Mouse (Mus musculus) myocyte (in vitro differentiated cells): Measurements from ENCODE around the gene Slc47a1.
A peak's percentile ranks its signal among the peaks of the same experiment; 100 is the strongest.

Experiments
- CEBPB ChIP-seq: IDR thresholded peaks from 2 replicates; pipeline ENCODE4 v1.6.1; 2011; ENCODE audit warnings: mild to moderate bottlenecking, moderate library complexity; ENCODE audit not compliant: poor library complexity, insufficient read depth, severe bottlenecking
- E2F4 ChIP-seq: IDR thresholded peaks from one replicate; pipeline ENCODE4 v1.6.1; 2011; ENCODE audit warnings: mild to moderate bottlenecking, control low read depth, moderate library complexity; ENCODE audit not compliant: insufficient read depth
- MAX ChIP-seq: IDR thresholded peaks from one replicate; pipeline ENCODE4 v1.6.1; 2011; ENCODE audit warnings: low read depth, mild to moderate bottlenecking, control low read depth
- MYOD1 ChIP-seq, 3 experiments: IDR thresholded peaks; one replicate each; pipeline ENCODE4 v1.6.1; 2011; ENCODE audit warnings: control low read depth in 2 of 3, low read depth in 2 of 3, mild to moderate bottlenecking in 2 of 3, moderate library complexity in 1 of 3; ENCODE audit not compliant: insufficient read length in 2 of 3, control insufficient read depth in 1 of 3
- MYOG ChIP-seq, 3 experiments: IDR thresholded peaks; one replicate each; pipeline ENCODE4 v1.6.1; 2011; ENCODE audit warnings: control low read depth in 2 of 3, low read depth in 2 of 3, mild to moderate bottlenecking in 2 of 3; ENCODE audit not compliant: insufficient read length in 2 of 3, control insufficient read depth in 1 of 3, insufficient read depth in 1 of 3
- POLR2A ChIP-seq: IDR thresholded peaks from one replicate; pipeline ENCODE4 v1.6.1; 2011; ENCODE audit warnings: low read depth, mild to moderate bottlenecking, control low read depth, moderate library complexity; ENCODE audit not compliant: insufficient read length
- POLR2AphosphoS2 ChIP-seq: IDR thresholded peaks from one replicate; pipeline ENCODE4 v1.6.1; 2011; ENCODE audit warnings: low read depth, control low read depth; ENCODE audit not compliant: insufficient read length
- REST ChIP-seq: IDR thresholded peaks from one replicate; pipeline ENCODE4 v1.6.1; 2011; ENCODE audit warnings: mild to moderate bottlenecking, control low read depth, moderate library complexity; ENCODE audit not compliant: insufficient read depth, insufficient read length
- TCF12 ChIP-seq: IDR thresholded peaks from one replicate; pipeline ENCODE4 v1.6.1; 2011; ENCODE audit warnings: mild to moderate bottlenecking, control low read depth; ENCODE audit not compliant: poor library complexity, insufficient read depth, severe bottlenecking
- USF1 ChIP-seq: IDR thresholded peaks from one replicate; pipeline ENCODE4 v1.6.1; 2011; ENCODE audit warnings: low read depth, mild to moderate bottlenecking, control low read depth, moderate library complexity

DNA sequence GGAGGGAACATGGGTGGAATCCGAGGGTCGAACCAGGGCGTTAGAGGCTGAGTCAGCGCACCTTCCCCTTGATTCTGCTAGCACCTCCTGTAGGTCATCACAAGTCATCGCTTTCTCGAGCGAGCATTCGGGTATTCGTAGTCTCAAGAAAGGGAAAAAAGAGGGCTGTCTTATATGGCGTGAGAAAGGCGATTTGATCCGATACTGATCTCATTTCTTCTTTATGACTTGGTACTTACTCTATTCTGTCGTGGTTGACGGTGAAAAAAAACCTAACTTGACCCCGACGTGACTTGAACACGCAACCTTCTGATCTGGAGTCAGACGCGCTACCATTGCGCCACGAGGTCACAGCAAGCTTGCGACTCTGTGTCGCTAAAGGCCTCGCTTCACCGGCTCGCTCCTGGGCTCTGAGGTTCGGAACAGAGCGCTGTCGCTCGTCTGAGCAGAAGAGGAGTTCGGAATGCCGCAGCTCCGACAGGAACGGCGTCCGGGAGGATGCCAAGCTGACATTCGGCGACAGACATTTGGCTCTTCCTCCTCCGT is 29.6 kb upstream of the Slc47a1 start:
- TF ChIP-seq POLR2A (no peak), E2F4 (peak; percentile 42), TCF12 (no peak), MAX (no peak), USF1 (no peak), CEBPB (peak; percentile 50; the same call in 1 of the 2 replicates), MYOD1 (IDR thresholded peaks at IDR 0.05; ENCODE audit: control insufficient read depth in 1 of 3, insufficient read length in 2 of 3, low read depth in 2 of 3) (peak in 1 of 3 experiments; percentile 41), MYOG (IDR thresholded peaks at IDR 0.05; ENCODE audit: control insufficient read depth in 1 of 3, insufficient read depth in 1 of 3, insufficient read length in 2 of 3, low read depth in 2 of 3) (no peak), POLR2AphosphoS2 (no peak), REST (no peak)
